Mouse (Mus musculus) neural tube, embryonic 10.5 days (tissue): ENCODE data around the gene Pomp.

Experiments
- DNase-seq: peaks from one replicate; pipeline ENCODE4 v3.0.0-alpha.2; 2017; ENCODE audit warnings: low spot score; ENCODE audit errors: extremely low spot score

The Pomp gene

GRCm38 (mm10) chr5:147898968-147899549 lies 38.8 kb downstream of the Pomp start:
- DNase-seq = no peak

- DNase-seq = no peak
Measured at GRCm38 (mm10) chr5:147902008-147902757, 41.9 kb downstream of the Pomp start.

GRCm38 (mm10) chr5:147903166-147903565 lies 42.9 kb downstream of the Pomp start:
- no peak for DNase-seq

GRCm38 (mm10) chr5:147907144-147907543 lies 46.9 kb downstream of the Pomp start:
- DNase-seq = no peak

GRCm38 (mm10) chr5:147907851-147908250 lies 47.6 kb downstream of the Pomp start:
- no peak for DNase-seq

- DNase-seq = no peak
Measured at GRCm38 (mm10) chr5:147910807-147911509, 50.7 kb downstream of the Pomp start.

GRCm38 (mm10) chr5:147911744-147912143 lies 51.5 kb downstream of the Pomp start:
- no peak for DNase-seq

GRCm38 (mm10) chr5:147913241-147913842 lies 53.1 kb downstream of the Pomp start:
- no peak for DNase-seq

GRCm38 (mm10) chr5:147915038-147915566 lies 54.8 kb downstream of the Pomp start:
- DNase-seq = no peak

- no peak for DNase-seq
Measured at GRCm38 (mm10) chr5:147916171-147916570, 55.9 kb downstream of the Pomp start.

- DNase-seq = no peak
Measured at GRCm38 (mm10) chr5:147918044-147918846, 58.0 kb downstream of the Pomp start.

- no peak for DNase-seq
Measured at GRCm38 (mm10) chr5:147924621-147925020, 64.4 kb downstream of the Pomp start.
